Comparison of ENCODE assay signal across 25 mouse cellular contexts in the genomic region with DNA sequence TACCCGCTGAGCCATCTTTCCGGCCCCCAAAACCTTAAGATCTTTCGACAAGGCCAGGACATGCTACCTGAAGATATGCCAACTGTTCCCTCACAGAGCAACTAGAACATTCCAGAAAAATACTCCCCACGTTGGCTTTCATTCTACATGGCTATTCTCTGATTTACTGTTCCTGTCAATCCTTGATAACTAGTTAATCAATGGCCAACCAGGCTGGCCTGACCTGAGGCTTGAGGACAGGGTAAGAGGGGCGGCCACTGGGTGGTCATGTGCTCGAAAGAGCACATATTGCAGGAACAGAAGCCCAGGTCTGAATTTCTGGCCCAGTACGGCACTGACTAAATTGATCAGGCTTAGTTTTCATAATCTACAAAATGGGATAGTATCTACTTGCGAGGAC. TPM values are rescaled to one million over a fixed set of nuclear protein-coding genes. Genes with fewer than 3 reads are reported as not detected.
DNase-seq lines count a peak whose midpoint lies in the region; ATAC-seq and TF ChIP-seq lines count a peak whose summit lies in the region.
"Had no signal": no experiment of that assay in that cellular context is flagged by ENCODE, and none has a peak within 500 bp of the region (broad histone marks: within the 10 kb centered on the region; RNA-seq: fewer than 3 reads in every experiment).

No protein-coding gene starts in this region.

- no peak for TF ChIP-seq POLR2A in kidney, adult 2 months (IDR thresholded peaks at IDR 0.05; ENCODE audit: low read depth, low read length)

- no peak overlapping the region for H3K4me3 ChIP-seq in kidney, embryonic 16.5 days (ENCODE audit: low read length)
- H3K4me3 ChIP-seq in kidney, adult 2 months (ENCODE audit: insufficient read depth, low read depth, low read length): no peak overlapping the region
- H3K4me3 ChIP-seq in kidney, embryonic 15.5 days (replicated peaks): no peak overlapping the region
- H3K4me3 ChIP-seq: embryonic facial prominence, embryonic 10.5 days; embryonic facial prominence, embryonic 12.5 days; forebrain, embryonic 13.5 days had no signal

- no peak for ATAC-seq in kidney, embryonic 16.5 days (ENCODE audit: low FRiP score, low TSS enrichment)
- no peak for ATAC-seq in kidney, embryonic 15.5 days (replicated peaks; ENCODE audit: low FRiP score)
- ATAC-seq: activated CD4-positive, CD25-positive, alpha-beta regulatory T cell, adult 4 months; CD4-positive, CD25-positive, alpha-beta regulatory T cell, adult 4 months; forebrain, embryonic 13.5 days; Patski had no signal

- H3K27me3 ChIP-seq in kidney, embryonic 16.5 days (ENCODE audit: insufficient read depth, low read length): no peaks in the 10 kb centered on the region
- H3K27me3 ChIP-seq in kidney, adult 2 months (replicated peaks; ENCODE audit: control insufficient read depth, insufficient read depth, low read length): no peaks in the 10 kb centered on the region
- no peaks in the 10 kb centered on the region for H3K27me3 ChIP-seq in kidney, embryonic 15.5 days
- H3K27me3 ChIP-seq: CH12.LX; embryonic facial prominence, embryonic 12.5 days; forebrain, embryonic 13.5 days; Patski had no signal

- no peak overlapping the region for H3K9ac ChIP-seq in kidney, embryonic 16.5 days (replicated peaks; ENCODE audit: low read length)
- H3K9ac ChIP-seq in kidney, embryonic 15.5 days: no peak overlapping the region
- H3K9ac ChIP-seq: embryonic facial prominence, embryonic 12.5 days; forebrain, embryonic 13.5 days had no signal

- no peaks in the 10 kb centered on the region for H3K9me3 ChIP-seq in kidney, embryonic 16.5 days (ENCODE audit: low read length)
- no peaks in the 10 kb centered on the region for H3K9me3 ChIP-seq in kidney, embryonic 15.5 days (replicated peaks)
- H3K9me3 ChIP-seq: embryonic facial prominence, embryonic 10.5 days; embryonic facial prominence, embryonic 12.5 days; forebrain, embryonic 13.5 days; G1E had no signal

- no peak overlapping the region for H3K4me2 ChIP-seq in kidney, embryonic 16.5 days (replicated peaks; ENCODE audit: low read depth, low read length)
- no peak overlapping the region for H3K4me2 ChIP-seq in kidney, embryonic 15.5 days
- H3K4me2 ChIP-seq: embryonic facial prominence, embryonic 12.5 days; forebrain, embryonic 13.5 days had no signal

- H3K36me3 ChIP-seq in kidney, embryonic 16.5 days (ENCODE audit: insufficient read depth, low read length): peaks cover 15% of the 10 kb centered on the region
- no peaks in the 10 kb centered on the region; the same call in 1 of the 2 replicates for H3K36me3 ChIP-seq in kidney, adult 2 months (ENCODE audit: control insufficient read depth, insufficient read depth, low read length)
- H3K36me3 ChIP-seq in kidney, embryonic 15.5 days: peaks cover 34% of the 10 kb centered on the region

- no peak overlapping the region for H3K27ac ChIP-seq in kidney, embryonic 16.5 days (ENCODE audit: low read length)
- H3K27ac ChIP-seq in kidney, adult 2 months (ENCODE audit: insufficient read depth, low read depth, low read length): no peak overlapping the region
- no peak overlapping the region for H3K27ac ChIP-seq in kidney, embryonic 15.5 days
- H3K27ac ChIP-seq: embryonic facial prominence, embryonic 10.5 days; embryonic facial prominence, embryonic 12.5 days; forebrain, embryonic 13.5 days had no signal

- DNase-seq in kidney, adult 11 months: peak; percentile 40
- DNase-seq in kidney, adult 2 months: peak; percentile 19
- DNase-seq in kidney, postnatal 10 days: no peak
- peak; percentile 15 for DNase-seq in kidney, postnatal 14 days
- peak; percentile 12 to 49 for DNase-seq in kidney, postnatal 25 days
- no peak for DNase-seq in lung, postnatal 25 days (ENCODE audit: low spot score)
- DNase-seq: adrenal gland, adult 8-10 months; adrenal gland, postnatal 14 days; adrenal gland, postnatal 36 days; B cell, adult 2 months; cerebellum, adult 11-12 months; cerebellum, adult 2 months; cerebellum, adult 9-10 months; cerebellum, postnatal 10 days; cerebellum, postnatal 25 days had no signal

- peaks cover 21% of the 10 kb centered on the region for H3K4me1 ChIP-seq in kidney, embryonic 16.5 days (ENCODE audit: insufficient read depth, low read length)
- H3K4me1 ChIP-seq in kidney, adult 2 months (ENCODE audit: control insufficient read depth, insufficient read depth, low read length): no peaks in the 10 kb centered on the region
- H3K4me1 ChIP-seq in kidney, embryonic 15.5 days: peaks cover 20% of the 10 kb centered on the region

- 84% methylated on average over 8 of the region's 8 CpGs for WGBS in kidney, embryonic 16.5 days
- 70% methylated on average over 8 of the region's 8 CpGs for WGBS in kidney, adult 2 months
- WGBS in kidney, embryonic 15.5 days: 87% methylated on average over 8 of the region's 8 CpGs

- TF ChIP-seq CTCF in kidney, adult 2 months (conservative IDR thresholded peaks at IDR 0.05; ENCODE audit: insufficient read depth, insufficient read length, low read depth, low read length): no peak

RNA-seq across cellular contexts. Expression of a gene that starts 31.8 kb away (rescaled TPM):
- polyA plus RNA-seq in kidney, embryonic 16.5 days (2015; fragmentation: Nextera tagmentation; extraction: Ambion mirVana): 82.0 and 90.0 TPM in 2 replicates
- polyA plus RNA-seq in kidney, adult 2 months (2012; rRNA removed): 71.1 and 81.0 TPM in 2 replicates
- 71.0 and 71.8 TPM in 2 replicates for polyA plus RNA-seq in kidney, embryonic 15.5 days (2015; fragmentation: Nextera tagmentation; extraction: Ambion mirVana)

RNA-seq across cellular contexts. Expression of a gene that starts 39.1 kb away (rescaled TPM):
- 6.0 and 8.6 TPM in 2 replicates for polyA plus RNA-seq in kidney, embryonic 16.5 days (2015; fragmentation: Nextera tagmentation; extraction: Ambion mirVana)
- polyA plus RNA-seq in kidney, adult 2 months (2012; rRNA removed): 4.6 and 5.0 TPM in 2 replicates
- 6.2 and 9.1 TPM in 2 replicates for polyA plus RNA-seq in kidney, embryonic 15.5 days (2015; fragmentation: Nextera tagmentation; extraction: Ambion mirVana)

Comparison
In these comparisons a context has a peak if more than half of its experiments do, and no peak if none do; other contexts are left out.
1. DNase-seq: peak in kidney, adult 11 months (single experiment), kidney, adult 2 months (single experiment), kidney, postnatal 14 days (single experiment) and kidney, postnatal 25 days (2 of 2); none in kidney, postnatal 10 days (single experiment) and lung, postnatal 25 days (single experiment).